Mouse (Mus musculus): ENCODE measurements around the gene Cpa4.

DNA sequence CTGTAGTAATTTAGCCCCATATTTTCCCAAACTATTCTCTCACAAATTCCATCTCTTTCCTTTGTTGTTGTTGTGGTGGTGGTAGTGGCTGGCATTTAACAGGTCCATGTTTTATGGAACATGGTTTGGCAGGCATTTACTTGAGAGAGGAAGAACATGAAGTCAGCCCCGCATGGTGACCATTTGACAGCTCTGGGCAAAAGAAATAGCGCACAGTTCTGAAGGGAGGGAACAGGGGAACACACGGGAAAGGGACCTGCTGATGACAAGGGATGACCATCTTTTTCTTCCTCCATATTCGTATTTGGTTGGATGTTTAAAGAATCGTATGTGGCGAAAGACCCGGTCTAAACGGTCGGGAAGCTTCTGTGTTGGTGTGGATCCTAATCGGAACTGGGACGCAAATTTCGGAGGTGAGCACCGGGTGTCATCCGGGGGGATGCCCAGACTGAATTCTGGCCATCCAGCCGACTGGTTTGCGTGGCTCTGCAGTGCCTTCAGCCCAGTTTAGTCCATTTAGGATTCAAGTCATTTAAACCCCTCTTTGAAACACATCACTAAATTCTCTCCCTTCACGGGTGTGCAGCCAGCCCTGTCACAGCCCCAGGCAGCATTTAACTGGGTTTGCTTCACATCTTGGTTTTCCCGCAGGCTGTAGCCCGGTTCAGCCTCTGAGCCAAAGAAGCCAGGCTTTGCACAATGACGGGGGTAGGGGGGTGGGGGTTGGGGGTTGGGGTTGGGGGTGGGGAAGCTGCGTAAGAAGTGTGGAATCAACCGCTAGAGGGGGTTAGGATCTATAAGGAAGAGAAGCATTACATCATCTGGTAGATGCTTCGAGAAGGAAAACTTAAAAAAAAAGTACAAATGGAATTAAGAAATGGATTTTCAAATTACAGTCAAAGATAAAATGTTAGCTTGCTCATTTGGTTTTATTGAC is 16.3 kb upstream of the Cpa4 start:
- no peak for TF ChIP-seq POLR2A (IDR thresholded peaks at IDR 0.05; ENCODE audit: borderline replicate concordance, low read depth, low read length)
- no peak for TF ChIP-seq CTCF (IDR thresholded peaks at IDR 0.05; ENCODE audit: low read depth, low read length)

All from bone marrow macrophage, adult 2 months (primary cell).